Mouse (Mus musculus) heart, postnatal 10 days (tissue): ENCODE data around the gene Setd1b. TPM values are rescaled to one million over a fixed set of nuclear protein-coding genes. Genes with fewer than 3 reads are reported as not detected.

ENCODE experiments used
- DNase-seq, 2 experiments: peaks; one replicate each; pipeline ENCODE4 v3.0.0; 2021
- intact Hi-C: fragments of 180-260 bp; cut with DNase I; formaldehyde crosslinking; loops from one replicate; pipeline ENCODE4 v1.15.1; 2025
- total RNA-seq, 2 experiments: library from RNA; stranded (reverse); gene quantifications; 2 replicates each; pipeline ENCODE4 v1.2.3; 2021

The Setd1b gene
- 10 to 100 TPM; 19.6 to 22.1 TPM for total RNA-seq

DNA sequence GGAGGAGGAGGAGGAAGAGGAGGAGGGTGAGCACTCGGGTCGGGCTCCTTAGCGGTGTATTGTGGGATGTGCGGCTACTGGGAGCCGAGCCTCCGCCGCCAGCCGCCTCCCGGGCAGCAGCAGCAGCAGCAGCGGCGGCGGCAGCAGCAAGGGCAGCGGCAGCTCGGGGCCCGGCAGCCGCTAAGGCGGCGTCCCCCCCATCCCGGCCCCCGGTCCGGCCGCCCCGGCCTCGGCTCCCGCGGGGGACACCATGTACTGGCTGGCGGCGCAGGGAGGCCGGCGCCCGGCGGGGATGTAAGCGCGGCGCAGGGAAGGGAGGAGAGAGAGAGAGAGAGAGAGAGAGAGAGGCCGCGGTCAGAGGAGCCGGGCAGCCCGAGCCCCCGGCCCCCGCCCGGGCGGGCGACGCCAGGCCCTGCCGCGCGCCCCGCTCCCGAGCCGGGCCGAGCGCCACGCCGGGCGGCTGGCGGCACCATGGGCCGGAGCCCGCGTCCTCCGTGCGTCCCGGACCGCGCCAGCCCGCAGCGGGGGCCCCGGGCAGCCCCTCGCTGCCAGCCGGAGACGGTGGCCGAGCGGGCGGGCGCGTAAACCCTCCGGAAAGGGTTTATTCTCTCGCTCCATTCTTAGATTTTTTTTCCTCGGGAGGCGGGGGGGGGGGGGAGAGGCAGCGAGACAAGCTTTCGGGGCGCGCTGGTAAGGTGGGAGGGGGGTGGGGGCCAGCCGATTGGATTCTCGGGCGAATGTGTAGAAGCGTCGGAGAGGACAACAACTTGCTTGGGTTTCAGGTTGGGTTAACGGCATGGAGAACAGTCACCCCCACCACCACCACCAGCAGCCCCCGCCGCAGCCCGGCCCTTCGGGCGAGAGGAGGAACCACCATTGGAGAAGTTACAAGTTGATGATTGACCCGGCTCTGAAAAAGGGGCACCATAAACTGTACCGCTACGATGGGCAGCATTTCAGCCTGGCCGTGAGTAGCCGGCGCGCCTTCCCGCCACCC lies at the start of gene Setd1b:
Gene Setd1b, plus strand, starts transcription at position 33 of the 997 bp plus-strand sequence.
- peak; percentile 65 to 71 for DNase-seq
- intact Hi-C loops, result loop anchor here (1.0 kb wide), 1 partner anchor 8 kb away; no protein-coding TSS in a partner anchor

DNA sequence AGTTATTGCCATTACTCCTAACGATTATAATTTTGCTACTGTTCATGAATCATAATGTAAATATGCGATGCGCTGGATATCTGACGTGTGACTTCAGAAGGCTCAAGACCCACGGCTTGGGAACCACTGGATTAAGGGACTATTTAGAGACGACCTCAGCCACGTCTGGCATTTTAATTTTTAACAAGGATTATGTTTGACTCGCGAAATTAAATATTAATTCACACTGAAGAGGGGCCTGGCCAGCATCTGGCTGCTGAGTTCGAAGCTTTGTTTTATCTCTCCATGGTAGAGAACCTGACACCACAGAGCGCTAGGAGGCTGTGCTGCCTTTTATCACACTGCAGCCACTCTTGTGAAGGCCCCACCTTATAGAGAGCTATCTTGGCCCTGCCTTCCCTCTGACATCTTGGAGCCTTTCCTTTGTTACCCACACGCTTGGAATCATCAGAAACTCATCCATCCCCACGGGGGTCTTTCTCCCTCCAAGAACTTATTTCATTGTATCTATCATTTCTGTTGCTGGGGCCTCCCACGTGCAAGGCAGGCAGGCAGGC lies 48.8 kb upstream of the Setd1b start:
- no peak for DNase-seq
- intact Hi-C loops, result loop anchor here (10.0 kb wide), 1 partner anchor 402 kb away; no protein-coding TSS in a partner anchor

DNA sequence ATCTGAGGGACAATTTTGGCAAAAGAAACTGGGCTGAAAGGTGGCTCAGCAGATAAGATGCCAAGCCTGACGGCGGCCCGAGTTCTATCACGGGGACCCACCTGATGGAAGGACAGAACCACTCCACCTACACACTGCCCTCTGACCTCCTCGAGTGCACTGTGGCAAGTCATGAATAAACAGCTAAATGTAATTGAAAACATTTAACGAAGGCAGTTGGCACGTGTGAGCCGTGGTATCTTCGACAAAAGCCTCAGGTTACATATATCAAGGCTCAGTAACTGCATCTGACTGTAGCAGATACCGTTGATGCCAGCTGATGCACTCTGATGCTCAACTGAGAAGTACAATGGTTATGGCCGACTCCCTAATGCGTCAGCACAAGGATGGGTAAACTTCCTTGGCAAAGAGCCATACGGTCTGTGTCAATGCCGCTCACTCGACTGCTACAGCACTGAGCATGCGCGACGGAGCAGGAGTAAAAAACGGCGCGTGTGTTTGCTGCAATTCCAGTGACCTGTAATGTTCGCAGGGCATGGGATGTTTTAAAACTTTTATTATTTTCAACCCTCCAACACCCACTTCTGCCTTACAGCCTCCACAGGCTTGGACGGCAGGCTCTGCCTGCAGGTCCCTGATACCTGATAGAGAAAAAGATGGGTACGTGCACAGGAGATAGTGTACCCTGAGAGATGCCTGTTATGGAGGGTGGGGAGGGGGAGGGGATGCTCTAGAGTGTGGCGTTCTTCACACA lies 47.6 kb upstream of the Setd1b start:
- no peak for DNase-seq
- intact Hi-C loops, result loop anchor here (10.0 kb wide), 1 partner anchor 400 kb away; no protein-coding TSS in a partner anchor

DNA sequence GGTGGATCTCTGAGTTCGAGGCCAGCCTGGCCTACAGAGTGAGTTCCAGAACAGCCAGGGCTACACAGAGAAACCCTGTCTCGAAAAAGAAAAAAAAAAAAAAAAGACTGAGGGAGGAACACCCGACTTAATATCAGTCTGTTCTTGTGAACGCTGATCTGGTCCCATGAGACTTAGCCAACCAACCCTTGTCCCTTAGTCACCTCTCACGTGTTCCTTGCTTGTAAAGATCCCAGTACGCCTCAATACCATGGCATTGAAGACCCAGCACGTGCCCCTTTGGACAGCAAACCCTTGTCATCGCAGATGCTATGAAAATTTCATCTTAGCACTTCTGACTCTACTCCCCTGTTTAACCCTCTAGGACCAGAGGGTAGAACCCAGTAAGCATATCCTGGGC lies 45.7 kb upstream of the Setd1b start:
- no peak for DNase-seq

DNA sequence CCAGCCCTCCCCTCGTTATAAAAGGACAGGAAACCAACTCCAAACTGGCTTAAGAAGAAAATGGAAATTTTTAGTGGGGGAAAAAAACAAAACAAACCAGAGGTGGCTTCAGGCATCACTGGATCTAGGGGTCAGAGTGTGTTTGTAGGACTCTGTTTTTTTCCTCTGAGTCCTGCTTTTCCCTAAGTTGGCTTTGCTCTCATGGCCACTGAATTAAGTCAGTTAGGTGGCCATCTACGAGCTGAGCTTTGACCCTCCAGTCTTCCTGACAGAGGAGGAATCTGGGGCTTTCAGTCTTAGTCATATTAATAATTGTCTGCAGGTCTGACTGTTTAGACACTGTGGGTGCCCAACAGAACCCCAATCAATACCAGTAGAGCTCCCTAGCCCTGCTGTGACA lies 43.5 kb upstream of the Setd1b start:
- intact Hi-C loops, result loop anchor here (10.0 kb wide), 1 partner anchor 396 kb away; no protein-coding TSS in a partner anchor
- DNase-seq, result no peak

More for the DNA sequence above, 45.7 kb upstream of the Setd1b start:
- intact Hi-C loops, result loop anchor here (10.0 kb wide), 1 partner anchor 399 kb away; no protein-coding TSS in a partner anchor

DNA sequence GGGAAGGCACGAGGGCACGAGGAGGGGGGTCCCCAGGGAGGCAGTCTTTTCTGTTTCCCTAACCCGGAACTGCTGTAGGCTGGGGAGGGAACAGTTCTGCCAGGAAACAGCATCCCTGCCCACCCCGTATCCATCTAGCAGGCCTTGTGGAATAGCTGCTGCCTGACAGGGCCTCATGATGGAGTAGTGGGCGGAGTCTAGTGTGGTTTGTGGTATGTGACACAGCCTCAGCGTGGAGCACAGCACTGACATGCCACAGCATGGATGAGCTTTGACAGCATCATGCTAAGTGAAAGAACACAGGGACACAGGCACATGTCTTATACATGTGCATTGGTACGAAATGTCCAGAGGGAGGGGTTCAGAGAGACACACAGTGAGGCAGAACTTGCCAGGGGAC lies 39.6 kb upstream of the Setd1b start:
- intact Hi-C loops, result no loop called here
- DNase-seq, result no peak

DNA sequence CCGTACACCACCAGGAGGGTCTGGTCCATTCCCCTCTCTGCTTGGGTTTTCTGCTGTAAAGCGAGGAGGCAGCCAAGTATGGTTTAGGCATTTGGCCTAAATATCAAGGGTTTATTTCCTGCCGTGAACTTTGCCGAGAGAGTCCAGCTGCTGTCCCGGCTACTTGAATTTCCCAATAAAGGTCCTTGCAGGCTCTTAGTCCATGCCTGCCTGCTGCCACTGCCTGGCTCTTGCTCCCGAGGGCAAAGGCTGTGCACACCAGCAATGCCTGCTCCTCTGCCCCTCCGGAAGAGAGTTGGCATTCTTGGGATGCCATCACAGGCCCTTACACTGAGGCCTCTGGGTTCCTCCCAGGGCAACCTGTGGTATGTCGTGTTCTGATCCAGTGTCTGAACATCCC lies 38.4 kb upstream of the Setd1b start:
- DNase-seq, result no peak
- intact Hi-C loops, result no loop called here

DNA sequence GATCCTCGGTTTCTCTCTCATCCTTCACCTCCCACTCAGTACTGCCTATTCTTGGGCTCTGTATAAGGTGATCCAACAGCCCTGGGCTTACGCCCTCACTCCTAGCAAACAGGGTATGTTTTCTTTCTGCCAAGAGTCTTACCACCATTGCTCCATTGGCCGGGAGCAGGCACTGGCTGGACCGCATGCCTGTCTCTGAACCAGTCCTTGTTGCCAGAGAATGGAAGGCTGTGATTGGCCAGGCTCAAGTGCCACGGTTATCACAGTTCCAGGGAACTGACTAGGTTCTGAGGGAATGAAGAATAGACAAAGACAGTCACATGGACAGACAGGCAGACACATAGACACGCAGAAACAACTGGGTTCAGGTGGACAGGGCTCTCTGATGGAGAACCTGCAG lies 37.2 kb upstream of the Setd1b start:
- intact Hi-C loops, result no loop called here
- peak; percentile 68 to 70 for DNase-seq

DNA sequence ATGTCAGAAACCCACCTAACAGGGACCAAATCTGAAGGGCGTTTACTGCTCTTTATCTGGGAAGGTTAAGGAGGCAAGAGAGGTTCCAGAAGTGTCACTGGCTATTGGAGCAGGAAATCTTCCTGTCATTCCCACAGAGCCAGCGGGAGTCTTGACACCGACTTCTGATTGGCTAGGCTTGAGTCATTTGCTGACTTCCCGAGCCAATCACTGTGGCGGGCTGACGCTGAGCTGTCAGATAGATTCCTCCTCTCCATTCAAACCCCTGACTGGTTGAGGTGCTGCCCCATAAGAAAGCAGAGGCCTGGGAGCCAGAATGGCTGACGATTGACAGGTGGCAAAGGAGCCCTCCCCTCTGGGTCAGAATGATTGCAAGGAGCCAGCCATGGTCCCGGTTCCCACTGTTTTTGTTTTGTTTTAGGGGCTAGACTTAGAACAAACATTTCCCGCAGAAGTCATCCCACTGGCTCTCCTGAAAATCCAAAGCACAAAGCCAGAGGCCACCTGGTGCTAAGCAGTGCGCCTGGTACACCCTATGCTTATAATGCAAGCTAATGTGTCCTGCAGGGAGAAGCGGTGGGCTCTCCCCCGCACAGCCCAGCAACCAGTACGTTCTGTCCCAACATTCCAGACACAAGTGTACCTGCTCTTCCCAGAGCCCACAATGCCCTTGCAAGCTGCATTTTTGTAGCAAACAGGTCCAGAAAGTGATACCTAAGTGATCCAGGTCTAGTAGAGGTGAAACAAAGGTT lies 32.4 kb upstream of the Setd1b start:
- intact Hi-C loops, result loop anchor here (5.0 kb wide), 1 partner anchor 142 kb away; no protein-coding TSS in a partner anchor
- peak; percentile 42 to 48 for DNase-seq

DNA sequence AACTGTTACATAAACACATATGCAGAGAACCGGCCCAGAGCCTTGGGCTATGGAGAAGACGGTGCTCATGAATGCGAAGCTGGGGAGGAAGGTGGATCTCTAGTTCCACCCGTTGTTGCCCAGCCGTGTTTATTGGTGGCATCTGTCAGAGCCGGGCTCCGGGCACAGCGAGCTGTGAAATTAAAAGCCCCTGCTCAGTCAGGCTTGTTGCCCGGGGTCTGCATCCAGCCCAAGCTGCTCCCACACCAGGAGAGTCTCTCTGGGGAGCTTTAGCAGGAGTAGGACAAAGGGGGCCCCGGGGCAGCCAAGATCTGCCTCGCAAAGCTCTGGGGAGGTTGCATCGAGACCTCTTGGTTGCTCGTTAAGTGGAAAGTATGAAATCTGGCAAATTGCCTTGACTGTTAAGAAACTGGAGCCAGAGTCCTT lies 31.7 kb upstream of the Setd1b start:
- intact Hi-C loops, result loop anchor here (5.0 kb wide), 1 partner anchor 143 kb away; no protein-coding TSS in a partner anchor

DNA sequence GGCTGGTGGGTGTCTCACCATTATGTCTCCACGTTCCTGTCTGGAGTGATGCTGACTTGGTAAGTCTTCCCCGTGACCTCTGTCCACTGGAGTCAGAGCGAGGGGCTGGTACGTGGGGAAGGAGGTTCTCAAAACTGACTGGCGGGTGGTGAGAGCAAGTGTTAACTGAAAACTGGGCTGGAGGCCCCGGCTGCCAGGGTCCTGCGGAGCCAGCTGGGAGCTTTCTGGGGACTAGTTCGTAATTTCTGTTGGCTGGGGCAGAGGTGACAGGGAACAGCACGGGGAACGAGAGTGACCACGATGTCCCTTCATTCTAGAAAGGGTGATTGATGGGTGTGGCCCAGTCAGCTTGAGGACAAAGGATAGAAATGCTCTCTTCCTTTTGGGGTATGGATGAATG lies 27.9 kb upstream of the Setd1b start:
- intact Hi-C loops, result loop anchor here (5.0 kb wide), 1 partner anchor 147 kb away; no protein-coding TSS in a partner anchor
- no peak for DNase-seq

More for the DNA sequence above, 31.7 kb upstream of the Setd1b start:
- DNase-seq, result no peak

DNA sequence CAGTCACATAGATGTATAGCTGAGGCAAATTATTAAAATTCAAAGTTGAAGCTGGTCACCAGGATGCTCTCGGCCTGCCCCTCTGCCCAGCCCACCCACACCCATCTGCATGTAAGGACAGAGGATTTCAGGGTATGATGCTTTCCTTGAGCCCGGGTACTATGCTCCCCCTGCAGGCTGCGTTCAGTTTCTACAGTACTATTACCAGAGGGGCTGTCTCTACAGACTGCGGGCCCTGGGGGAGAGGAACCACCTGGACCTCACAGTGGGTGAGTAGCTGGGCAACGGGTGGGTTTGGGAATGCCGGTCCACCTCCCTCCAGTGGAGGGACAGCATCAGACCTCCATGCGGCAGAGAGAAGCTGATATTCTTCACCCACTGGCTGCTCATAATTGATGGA lies 27.1 kb upstream of the Setd1b start:
- intact Hi-C loops, result loop anchor here (1.0 to 5.0 kb wide), 2 partner anchors 49 to 148 kb away; no protein-coding TSS in a partner anchor
- DNase-seq, result peak; percentile 50 to 66

DNA sequence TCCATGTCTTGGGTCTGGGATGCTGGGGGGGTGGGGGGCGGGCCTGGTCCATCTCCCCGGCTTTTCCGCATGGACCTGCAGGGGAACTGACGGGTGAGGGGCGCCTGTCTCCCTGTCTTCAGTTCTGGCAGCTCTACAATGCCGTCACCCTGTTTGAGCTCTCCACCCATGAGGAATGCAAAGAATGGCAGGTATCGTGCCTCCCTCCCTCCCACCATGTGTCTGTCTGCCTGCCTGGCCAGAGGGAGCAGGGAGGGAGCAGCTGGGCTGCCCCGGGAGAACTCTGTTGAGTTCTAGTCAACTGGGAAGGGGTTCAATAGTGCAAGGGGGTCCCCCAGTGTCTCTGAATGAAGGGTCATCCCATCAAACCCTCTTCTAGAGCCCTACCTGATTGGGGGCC lies 25.9 kb upstream of the Setd1b start:
- intact Hi-C loops, result loop anchor here (2.0 kb wide), 1 partner anchor 41 kb away; no protein-coding TSS in a partner anchor
- DNase-seq, result no peak

DNA sequence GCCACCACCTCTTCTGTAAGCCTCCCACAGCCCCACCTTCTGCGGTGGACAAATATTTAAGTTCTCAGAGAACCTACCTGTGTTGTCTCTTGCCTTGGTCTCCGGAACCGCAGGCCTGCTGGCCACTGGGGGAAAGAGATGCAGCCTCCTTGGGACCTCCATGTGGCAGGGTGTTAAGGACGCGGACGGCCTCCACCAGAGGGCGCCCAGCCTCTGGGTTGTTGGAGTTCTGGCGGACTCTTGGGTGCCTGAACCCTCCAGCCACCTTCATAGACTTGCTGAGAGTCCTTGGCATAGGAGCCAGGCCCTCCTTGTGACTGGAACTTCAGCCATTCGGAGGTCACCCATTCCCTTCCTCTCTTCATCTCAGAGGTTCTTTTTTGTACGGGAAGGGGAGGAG lies 24.7 kb upstream of the Setd1b start:
- DNase-seq, result peak; percentile 79 to 87
- intact Hi-C loops, result loop anchor here (1.0 to 2.0 kb wide), 2 partner anchors 40 to 54 kb away; no protein-coding TSS in a partner anchor

DNA sequence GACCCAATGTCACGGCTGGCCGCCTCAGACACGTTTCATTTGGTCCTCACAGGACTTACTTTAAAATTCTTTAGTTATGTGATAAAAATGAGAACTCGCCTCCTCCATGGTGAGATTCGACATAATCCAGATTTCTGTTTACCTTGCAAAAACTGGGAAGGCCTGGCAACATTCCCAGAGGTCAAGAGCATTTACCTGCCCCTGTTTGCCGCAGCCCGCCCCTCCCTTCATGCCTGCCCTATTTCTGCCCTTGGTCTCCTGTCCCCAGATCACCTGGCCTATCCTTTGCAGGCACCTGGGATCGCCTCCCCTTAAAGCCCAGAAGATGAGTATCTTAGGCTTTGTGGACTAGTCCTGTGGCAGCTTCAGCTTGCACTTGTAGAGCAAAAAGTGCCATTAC lies 24.2 kb upstream of the Setd1b start:
- no peak for DNase-seq
- intact Hi-C loops, result loop anchor here (1.0 to 2.0 kb wide), 3 partner anchors 15 to 54 kb away; partner anchors contain the start of gene Rhof

DNA sequence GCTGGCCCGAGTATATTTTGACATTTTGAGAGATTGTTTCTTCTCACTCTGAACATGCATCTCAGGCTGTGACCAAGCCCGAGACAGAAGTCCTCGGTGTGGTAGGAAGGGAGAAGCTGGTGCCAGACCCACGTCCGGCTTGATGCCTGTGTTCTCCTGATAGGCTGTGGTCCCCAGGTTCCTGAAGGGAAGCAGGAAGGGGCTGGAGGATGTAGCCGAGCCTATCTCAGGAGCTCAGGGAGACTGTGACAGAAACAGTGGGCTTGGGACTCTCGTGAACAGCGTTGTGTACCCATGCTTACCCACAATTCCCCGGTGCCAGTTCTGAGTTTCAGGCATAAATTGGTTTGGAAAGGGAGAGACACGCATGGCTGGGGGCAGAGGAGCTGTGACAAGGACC lies 23.2 kb upstream of the Setd1b start:
- intact Hi-C loops, result loop anchor here (2.0 kb wide), 1 partner anchor 14 kb away; the partner anchor contains the start of gene Rhof
- no peak for DNase-seq

DNA sequence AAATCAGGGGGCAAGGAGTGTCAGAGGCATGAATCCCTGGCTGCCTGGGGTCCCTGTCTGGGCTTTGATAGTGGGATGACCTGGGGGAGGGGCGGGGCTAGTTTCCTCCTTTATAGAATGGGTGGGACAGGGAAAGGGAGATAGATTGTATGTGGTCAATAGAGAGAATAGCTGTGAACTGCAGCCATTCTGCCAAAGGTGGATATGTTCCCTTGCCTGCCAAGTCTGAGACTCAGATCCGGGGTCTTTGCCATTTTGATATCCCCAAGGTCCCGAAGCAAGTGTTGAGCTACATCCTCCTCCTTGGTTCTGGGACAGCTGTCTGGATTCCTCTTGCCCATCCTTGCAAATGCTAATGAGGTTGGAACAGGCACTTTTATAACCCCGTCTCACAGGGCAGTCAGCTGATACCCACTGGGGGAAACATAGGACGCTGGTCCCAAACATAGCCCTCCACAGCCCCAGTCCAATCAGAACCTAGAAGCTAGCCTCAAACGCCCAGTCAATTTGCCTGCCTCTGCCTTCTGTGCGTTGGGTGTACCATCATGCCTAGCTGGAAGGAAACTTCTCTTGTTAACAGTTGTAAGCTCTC lies 21.3 kb upstream of the Setd1b start:
- DNase-seq, result no peak
- intact Hi-C loops, result no loop called here

DNA sequence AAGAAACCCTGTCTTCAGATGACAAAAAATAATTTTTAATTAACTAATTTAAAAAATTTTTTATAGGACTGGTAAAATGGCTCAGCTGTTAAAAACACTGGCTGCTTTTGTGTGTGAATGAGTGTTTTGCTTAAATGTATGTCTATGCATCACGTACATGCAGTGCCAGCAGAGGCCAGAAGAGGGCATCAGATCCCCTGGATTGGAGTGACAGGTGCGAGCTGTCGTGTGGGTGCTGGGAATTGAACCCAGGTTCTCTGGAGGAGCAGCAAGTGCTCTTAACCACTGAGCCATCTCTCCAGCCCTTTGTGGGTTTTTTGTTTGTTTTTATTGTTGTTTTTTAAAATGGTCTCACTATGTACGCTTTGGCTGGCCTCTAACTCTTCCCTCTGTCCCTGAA lies 19.8 kb upstream of the Setd1b start:
- intact Hi-C loops, result no loop called here
- no peak for DNase-seq

DNA sequence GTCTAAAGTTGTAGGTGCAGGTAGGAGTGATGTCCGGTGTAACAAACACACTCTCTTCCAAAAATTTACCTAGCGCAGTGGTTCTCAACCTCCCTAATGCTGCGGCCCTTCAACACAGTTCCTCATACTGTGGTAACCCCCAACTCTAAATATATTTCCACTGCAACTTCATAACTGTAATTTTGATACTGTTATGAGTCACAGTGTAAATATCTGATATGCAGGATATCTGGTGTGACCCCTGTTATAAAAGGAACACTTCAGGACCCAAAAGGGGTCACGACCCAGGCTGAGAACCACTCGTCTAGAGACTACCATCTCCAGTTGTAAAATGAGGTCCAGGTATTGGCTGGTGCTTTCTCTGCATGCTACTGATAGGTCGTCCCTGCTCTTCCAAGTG lies 16.9 kb upstream of the Setd1b start:
- intact Hi-C loops, result no loop called here
- no peak for DNase-seq
